Mouse (Mus musculus): ENCODE data around the gene Bhlhe41. TPM values are rescaled to one million over a fixed set of nuclear protein-coding genes. Genes with fewer than 3 reads are reported as not detected.

The Bhlhe41 gene
- polyA plus RNA-seq, 1 experiment from 2014 or later, result 1.1 TPM

DNA sequence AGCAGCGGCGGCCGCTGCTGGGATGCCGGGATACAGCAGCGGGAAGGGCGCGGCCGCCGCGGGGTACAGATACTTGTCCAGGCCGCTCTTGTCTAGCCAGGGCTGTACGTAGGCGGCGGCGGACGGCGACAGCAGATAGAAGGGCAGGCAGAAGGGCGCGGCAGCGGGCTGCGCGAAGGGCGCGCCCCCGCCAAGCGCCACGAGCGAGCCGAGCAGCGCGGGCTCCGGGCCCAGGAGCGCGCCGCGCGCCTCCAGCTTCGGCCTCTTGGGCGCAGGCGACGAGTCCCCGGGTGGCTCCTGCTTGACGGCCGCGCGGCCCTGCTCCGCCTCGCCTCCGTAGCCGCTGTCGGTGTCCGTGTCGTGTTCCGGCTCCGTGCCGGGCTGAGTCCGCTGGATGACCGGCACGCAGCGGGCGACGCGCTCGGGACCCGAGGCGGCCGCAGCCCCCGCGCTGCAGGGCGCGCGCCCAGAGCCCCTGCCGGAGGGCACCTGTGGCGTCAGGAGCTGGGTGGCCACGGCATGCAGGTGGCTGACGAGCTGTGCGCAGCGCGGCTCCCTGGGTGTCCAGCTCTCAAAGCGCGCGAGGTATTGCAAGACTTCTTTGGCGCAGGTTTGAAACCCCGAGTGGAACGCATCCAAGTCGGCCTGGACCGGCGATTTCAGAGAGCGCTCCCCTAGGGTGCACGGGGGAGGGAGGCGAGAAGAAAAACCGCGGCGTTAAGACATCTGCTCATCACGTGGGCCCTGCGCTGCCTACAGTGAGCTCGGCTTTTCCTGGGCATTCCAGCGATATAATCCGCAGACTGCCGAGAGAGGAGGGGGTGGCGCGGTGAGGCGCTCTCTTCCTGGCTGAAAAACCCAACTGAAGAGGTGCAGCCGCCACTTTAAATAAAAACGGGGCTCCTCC lies 2.0 kb downstream of the Bhlhe41 start:
- WGBS, result under 1% methylated on average over 100 of the region's 105 CpGs
- Histone ChIP-seq H3K9me3 (ENCODE audit: control insufficient read depth, low read length) (no peaks in the 10 kb centered on the region), H3K4me3 (ENCODE audit: low read depth, low read length) (peak overlapping the region; percentile 51), H3K9ac (ENCODE audit: low read length) (peak overlapping the region; percentile 41), H3K27me3 (replicated peaks; ENCODE audit: control insufficient read depth, insufficient read depth, low read length) (peaks cover 50% of the 10 kb centered on the region), H3K27ac (ENCODE audit: low read depth) (no peak overlapping the region), H3K4me1 (replicated peaks; ENCODE audit: control insufficient read depth, insufficient read depth, low read length) (peaks cover 22% of the 10 kb centered on the region; the same call in 1 of the 2 replicates), H3K36me3 (ENCODE audit: control insufficient read depth, insufficient read depth, low read length) (no peaks in the 10 kb centered on the region), H3K4me2 (ENCODE audit: low read length) (peak overlapping the region; percentile 97)
- ATAC-seq (replicated peaks; ENCODE audit: low FRiP score, low TSS enrichment, low read depth), result peak; percentile 40
- peak; percentile 77 for DNase-seq (ENCODE audit: low spot score)

DNA sequence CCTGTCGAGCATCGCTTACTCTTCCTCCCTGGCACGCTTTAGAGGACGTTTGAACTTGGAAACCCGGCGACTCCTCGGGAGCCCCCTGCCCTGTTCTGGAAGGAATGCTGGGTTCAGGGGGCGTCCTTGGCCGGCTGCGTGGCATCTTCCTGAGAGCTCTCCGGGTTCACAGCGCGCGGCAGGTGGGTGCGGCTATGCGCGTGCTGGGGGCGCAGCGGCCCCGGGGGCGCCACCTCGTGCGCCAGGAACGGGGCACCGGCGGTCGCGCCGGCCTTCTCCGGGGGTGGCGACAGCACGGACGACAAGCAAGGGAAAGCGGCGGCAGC lies 2.7 kb downstream of the Bhlhe41 start:
- DNase-seq (ENCODE audit: low spot score), result no peak
- Histone ChIP-seq H3K9me3 (ENCODE audit: control insufficient read depth, low read length) (no peaks in the 10 kb centered on the region), H3K4me1 (replicated peaks; ENCODE audit: control insufficient read depth, insufficient read depth, low read length) (peaks cover 22% of the 10 kb centered on the region; the same call in 1 of the 2 replicates), H3K9ac (ENCODE audit: low read length) (peak overlapping the region; percentile 41), H3K27ac (ENCODE audit: low read depth) (no peak overlapping the region), H3K27me3 (replicated peaks; ENCODE audit: control insufficient read depth, insufficient read depth, low read length) (peaks cover 50% of the 10 kb centered on the region), H3K36me3 (ENCODE audit: control insufficient read depth, insufficient read depth, low read length) (no peaks in the 10 kb centered on the region), H3K4me2 (ENCODE audit: low read length) (peak overlapping the region; percentile 97), H3K4me3 (ENCODE audit: low read depth, low read length) (peak overlapping the region; percentile 51)
- no peak for ATAC-seq (replicated peaks; ENCODE audit: low FRiP score, low TSS enrichment, low read depth)
- WGBS, result under 1% methylated on average over 35 of the region's 35 CpGs

- ATAC-seq (replicated peaks; ENCODE audit: low FRiP score, low TSS enrichment, low read depth), result no peak
- no peak for DNase-seq (ENCODE audit: low spot score)
- H3K36me3 ChIP-seq (ENCODE audit: control insufficient read depth, insufficient read depth, low read length), result no peaks in the 10 kb centered on the region
- 11% methylated on average over 4 of the region's 4 CpGs for WGBS
- H3K9ac ChIP-seq (ENCODE audit: low read length), result no peak overlapping the region
- peak overlapping the region; percentile 97 for H3K4me2 ChIP-seq (ENCODE audit: low read length)
- peaks cover 50% of the 10 kb centered on the region for H3K27me3 ChIP-seq (replicated peaks; ENCODE audit: control insufficient read depth, insufficient read depth, low read length)
- H3K4me1 ChIP-seq (replicated peaks; ENCODE audit: control insufficient read depth, insufficient read depth, low read length), result peaks cover 22% of the 10 kb centered on the region; the same call in 1 of the 2 replicates
- H3K4me3 ChIP-seq (ENCODE audit: low read depth, low read length), result peak overlapping the region; percentile 51
- no peak overlapping the region for H3K27ac ChIP-seq (ENCODE audit: low read depth)
- no peaks in the 10 kb centered on the region for H3K9me3 ChIP-seq (ENCODE audit: control insufficient read depth, low read length)
Observed at GRCm38 (mm10) chr6:145862321-145862720, 3.0 kb downstream of the Bhlhe41 start.

GRCm38 (mm10) chr6:145861462-145862227 lies 3.7 kb downstream of the Bhlhe41 start:
- no peak for DNase-seq (ENCODE audit: low spot score)
- H3K36me3 ChIP-seq (ENCODE audit: control insufficient read depth, insufficient read depth, low read length), result no peaks in the 10 kb centered on the region
- no peak for ATAC-seq (replicated peaks; ENCODE audit: low FRiP score, low TSS enrichment, low read depth)
- peaks cover 18% of the 10 kb centered on the region; the same call in 1 of the 2 replicates for H3K4me1 ChIP-seq (replicated peaks; ENCODE audit: control insufficient read depth, insufficient read depth, low read length)
- H3K4me2 ChIP-seq (ENCODE audit: low read length), result no peak overlapping the region
- WGBS, result 79% methylated on average over 9 of the region's 9 CpGs
- H3K27me3 ChIP-seq (replicated peaks; ENCODE audit: control insufficient read depth, insufficient read depth, low read length), result peaks cover 50% of the 10 kb centered on the region
- no peak overlapping the region for H3K4me3 ChIP-seq (ENCODE audit: low read depth, low read length)
- H3K9ac ChIP-seq (ENCODE audit: low read length), result no peak overlapping the region
- H3K9me3 ChIP-seq (ENCODE audit: control insufficient read depth, low read length), result no peaks in the 10 kb centered on the region
- no peak overlapping the region for H3K27ac ChIP-seq (ENCODE audit: low read depth)

- ATAC-seq (replicated peaks; ENCODE audit: low FRiP score, low TSS enrichment, low read depth) (no peak), DNase-seq (ENCODE audit: low spot score) (no peak)
- no peak overlapping the region for H3K4me3 ChIP-seq (ENCODE audit: low read depth, low read length)
- no peak overlapping the region for H3K4me2 ChIP-seq (ENCODE audit: low read length)
- H3K9me3 ChIP-seq (ENCODE audit: control insufficient read depth, low read length), result no peaks in the 10 kb centered on the region
- H3K36me3 ChIP-seq (ENCODE audit: control insufficient read depth, insufficient read depth, low read length), result no peaks in the 10 kb centered on the region
- H3K4me1 ChIP-seq (replicated peaks; ENCODE audit: control insufficient read depth, insufficient read depth, low read length), result peaks cover 17% of the 10 kb centered on the region; the same call in 1 of the 2 replicates
- H3K27ac ChIP-seq (ENCODE audit: low read depth), result no peak overlapping the region
- peaks cover 40% of the 10 kb centered on the region for H3K27me3 ChIP-seq (replicated peaks; ENCODE audit: control insufficient read depth, insufficient read depth, low read length)
- H3K9ac ChIP-seq (ENCODE audit: low read length), result no peak overlapping the region
- WGBS, result 58% methylated on average over 2 of the region's 2 CpGs
Observed at GRCm38 (mm10) chr6:145860350-145860749, 5.0 kb downstream of the Bhlhe41 start.

GRCm38 (mm10) chr6:145858414-145858813 lies 6.9 kb downstream of the Bhlhe41 start:
- ATAC-seq (replicated peaks; ENCODE audit: low FRiP score, low TSS enrichment, low read depth) (no peak), DNase-seq (ENCODE audit: low spot score) (no peak)
- H3K9ac ChIP-seq (ENCODE audit: low read length), result no peak overlapping the region
- no peaks in the 10 kb centered on the region for H3K36me3 ChIP-seq (ENCODE audit: control insufficient read depth, insufficient read depth, low read length)
- peaks cover 12% of the 10 kb centered on the region; the same call in 1 of the 2 replicates for H3K4me1 ChIP-seq (replicated peaks; ENCODE audit: control insufficient read depth, insufficient read depth, low read length)
- H3K4me2 ChIP-seq (ENCODE audit: low read length), result no peak overlapping the region
- no peak overlapping the region for H3K27ac ChIP-seq (ENCODE audit: low read depth)
- no peak overlapping the region for H3K4me3 ChIP-seq (ENCODE audit: low read depth, low read length)
- WGBS, result 31% methylated on average over 8 of the region's 8 CpGs
- H3K9me3 ChIP-seq (ENCODE audit: control insufficient read depth, low read length), result no peaks in the 10 kb centered on the region
- H3K27me3 ChIP-seq (replicated peaks; ENCODE audit: control insufficient read depth, insufficient read depth, low read length), result peaks cover 20% of the 10 kb centered on the region

- Histone ChIP-seq H3K4me1 (replicated peaks; ENCODE audit: control insufficient read depth, insufficient read depth, low read length) (peaks cover 8% of the 10 kb centered on the region; the same call in 1 of the 2 replicates), H3K9ac (ENCODE audit: low read length) (no peak overlapping the region), H3K4me3 (ENCODE audit: low read depth, low read length) (no peak overlapping the region), H3K27me3 (replicated peaks; ENCODE audit: control insufficient read depth, insufficient read depth, low read length) (peaks cover 10% of the 10 kb centered on the region), H3K4me2 (ENCODE audit: low read length) (no peak overlapping the region), H3K9me3 (ENCODE audit: control insufficient read depth, low read length) (no peaks in the 10 kb centered on the region), H3K36me3 (ENCODE audit: control insufficient read depth, insufficient read depth, low read length) (no peaks in the 10 kb centered on the region), H3K27ac (ENCODE audit: low read depth) (no peak overlapping the region)
- DNase-seq (ENCODE audit: low spot score) (no peak), ATAC-seq (replicated peaks; ENCODE audit: low FRiP score, low TSS enrichment, low read depth) (no peak)
- WGBS, result 93% methylated on average over 7 of the region's 7 CpGs
Observed at GRCm38 (mm10) chr6:145857428-145857827, 7.9 kb downstream of the Bhlhe41 start.

DNA sequence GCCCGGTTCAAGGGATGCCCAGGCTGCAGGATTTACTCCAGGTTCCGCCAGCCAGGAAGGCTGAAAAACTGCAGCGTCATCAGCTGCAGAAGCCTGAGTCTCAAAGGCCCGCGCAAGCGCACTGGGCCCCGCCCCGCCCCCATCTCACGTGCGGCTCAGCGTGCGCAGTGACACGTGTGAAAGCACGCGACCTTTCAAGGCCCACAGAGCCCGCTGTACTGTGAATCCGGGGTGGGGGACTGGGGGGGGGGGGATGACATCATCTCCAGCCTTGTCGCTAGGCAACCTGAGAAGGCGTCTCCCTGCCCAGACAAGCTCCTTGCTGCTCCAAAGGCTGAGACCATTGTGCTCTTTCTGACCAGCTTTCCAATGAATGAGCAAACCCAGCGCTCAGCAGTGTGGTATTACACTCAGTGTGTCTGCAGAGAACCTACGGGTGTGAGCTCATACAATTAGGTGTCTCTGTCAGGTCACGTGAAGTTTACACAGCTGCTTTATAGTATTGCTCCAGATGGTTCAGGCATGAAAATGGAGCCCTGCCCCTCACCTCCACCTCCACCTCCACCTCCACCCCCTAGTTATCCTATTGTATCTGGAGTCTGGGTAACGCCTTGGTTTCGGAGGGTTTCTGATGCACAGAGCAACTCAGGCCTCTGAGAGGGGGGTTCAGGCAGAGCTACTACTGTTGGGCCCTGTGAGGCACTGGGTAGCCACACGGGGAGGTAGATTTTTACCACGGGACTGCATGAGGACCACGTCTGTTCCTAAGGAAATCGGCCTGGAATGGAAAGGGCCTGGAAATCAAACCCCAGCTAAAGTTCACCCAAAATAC lies 9.4 kb downstream of the Bhlhe41 start:
- Histone ChIP-seq H3K27ac (ENCODE audit: low read depth) (no peak overlapping the region), H3K9ac (ENCODE audit: low read length) (0 out of 2 replicates have a peak overlapping the region, but pooled peaks have one; percentile 21)
- WGBS, result 10% methylated on average over 28 of the region's 28 CpGs

More for the DNA sequence above, 9.4 kb downstream of the Bhlhe41 start:
- no peaks in the 10 kb centered on the region for H3K27me3 ChIP-seq (replicated peaks; ENCODE audit: control insufficient read depth, insufficient read depth, low read length)
- ATAC-seq (replicated peaks; ENCODE audit: low FRiP score, low TSS enrichment, low read depth), result peak; percentile 90
- H3K4me2 ChIP-seq (ENCODE audit: low read length), result peak overlapping the region; percentile 42
- DNase-seq (ENCODE audit: low spot score), result peak; percentile 98
- H3K4me3 ChIP-seq (ENCODE audit: low read depth, low read length), result 0 out of 2 replicates have a peak overlapping the region, but pooled peaks have one; percentile 0
- no peaks in the 10 kb centered on the region for H3K36me3 ChIP-seq (ENCODE audit: control insufficient read depth, insufficient read depth, low read length)
- H3K9me3 ChIP-seq (ENCODE audit: control insufficient read depth, low read length), result no peaks in the 10 kb centered on the region
- peaks cover 8% of the 10 kb centered on the region; the same call in 1 of the 2 replicates for H3K4me1 ChIP-seq (replicated peaks; ENCODE audit: control insufficient read depth, insufficient read depth, low read length)
